Mouse (Mus musculus): ENCODE results near the gene Ubfd1. TPM values are rescaled to one million over a fixed set of nuclear protein-coding genes. Genes with fewer than 3 reads are reported as not detected.

Ubfd1 gene
- polyA plus RNA-seq, 1 experiment from 2014 or later = 90.2 TPM

Other genes starting within 250 kb of the Ubfd1 start
- 0.74 and 0.75 TPM in 2 replicates for gene Scnn1b, start 202.1 kb upstream of the Ubfd1 start, polyA plus RNA-seq (2014; fragmentation: Nextera tagmentation; extraction: Ambion mirVana)
- 11.4 and 14.4 TPM in 2 replicates for gene Cog7, start 85.5 kb upstream of the Ubfd1 start, polyA plus RNA-seq (2014; fragmentation: Nextera tagmentation; extraction: Ambion mirVana)
- gene Gga2, start 46.0 kb upstream of the Ubfd1 start, polyA plus RNA-seq (2014; fragmentation: Nextera tagmentation; extraction: Ambion mirVana) = 75.8 and 86.4 TPM in 2 replicates
- gene Ears2, start 88 bp downstream of the Ubfd1 start, polyA plus RNA-seq (2014; fragmentation: Nextera tagmentation; extraction: Ambion mirVana) = 17.3 and 19.0 TPM in 2 replicates
- gene Ndufab1, start 34.7 kb downstream of the Ubfd1 start, polyA plus RNA-seq (2014; fragmentation: Nextera tagmentation; extraction: Ambion mirVana) = 559 and 632 TPM in 2 replicates
- gene Palb2, start 65.8 kb downstream of the Ubfd1 start, polyA plus RNA-seq (2014; fragmentation: Nextera tagmentation; extraction: Ambion mirVana) = 9.9 and 12.5 TPM in 2 replicates
- gene Dctn5, start 65.9 kb downstream of the Ubfd1 start, polyA plus RNA-seq (2014; fragmentation: Nextera tagmentation; extraction: Ambion mirVana) = 104 and 115 TPM in 2 replicates
- 69.1 and 87.1 TPM in 2 replicates for gene Plk1, start 92.3 kb downstream of the Ubfd1 start, polyA plus RNA-seq (2014; fragmentation: Nextera tagmentation; extraction: Ambion mirVana)
- gene Ern2, start 119.0 kb downstream of the Ubfd1 start, polyA plus RNA-seq (2014; fragmentation: Nextera tagmentation; extraction: Ambion mirVana) = 0.07 TPM in 1 of 2 replicates, not detected in the other
- gene Chp2, start 152.3 kb downstream of the Ubfd1 start, polyA plus RNA-seq (2014; fragmentation: Nextera tagmentation; extraction: Ambion mirVana) = 0.28 and 1.2 TPM in 2 replicates
- 8.8 and 10.1 TPM in 2 replicates for gene Prkcb, start 221.6 kb downstream of the Ubfd1 start, polyA plus RNA-seq (2014; fragmentation: Nextera tagmentation; extraction: Ambion mirVana)